Mouse (Mus musculus): ENCODE measurements around the gene Mbnl2. TPM values are rescaled to one million over a fixed set of nuclear protein-coding genes. Genes with fewer than 3 reads are reported as not detected.

Gene Mbnl2
- polyA plus RNA-seq, 1 experiment from 2014 or later: 44.1 TPM

GRCm38 (mm10) chr14:120256146-120256545 is 19.3 kb upstream of the Mbnl2 start:
- Histone ChIP-seq H3K27ac (ENCODE audit: low read depth, low read length) (no peak overlapping the region), H3K36me3 (ENCODE audit: control insufficient read depth, insufficient read depth, low read length) (no peaks in the 10 kb centered on the region; the same call in 1 of the 2 replicates), H3K27me3 (ENCODE audit: control insufficient read depth, insufficient read depth, low read length) (no peaks in the 10 kb centered on the region), H3K9me3 (ENCODE audit: control insufficient read depth, low read length) (no peaks in the 10 kb centered on the region), H3K4me3 (ENCODE audit: low read depth, low read length) (no peak overlapping the region), H3K4me1 (ENCODE audit: control insufficient read depth, insufficient read depth, low read length) (no peaks in the 10 kb centered on the region), H3K9ac (ENCODE audit: low read length) (no peak overlapping the region), H3K4me2 (ENCODE audit: low read depth) (no peak overlapping the region)
- ATAC-seq (ENCODE audit: insufficient read depth, low FRiP score, low TSS enrichment): no peak
- WGBS: 96% methylated on average over 2 of the region's 2 CpGs
- DNase-seq (ENCODE audit: low spot score): no peak

GRCm38 (mm10) chr14:120256623-120257384 is 18.7 kb upstream of the Mbnl2 start:
- 82% methylated on average over 15 of the region's 15 CpGs for WGBS
- Histone ChIP-seq H3K4me2 (ENCODE audit: low read depth) (no peak overlapping the region), H3K4me1 (ENCODE audit: control insufficient read depth, insufficient read depth, low read length) (no peaks in the 10 kb centered on the region), H3K36me3 (ENCODE audit: control insufficient read depth, insufficient read depth, low read length) (no peaks in the 10 kb centered on the region; the same call in 1 of the 2 replicates), H3K27me3 (ENCODE audit: control insufficient read depth, insufficient read depth, low read length) (no peaks in the 10 kb centered on the region), H3K4me3 (ENCODE audit: low read depth, low read length) (no peak overlapping the region), H3K9me3 (ENCODE audit: control insufficient read depth, low read length) (no peaks in the 10 kb centered on the region), H3K27ac (ENCODE audit: low read depth, low read length) (no peak overlapping the region), H3K9ac (ENCODE audit: low read length) (no peak overlapping the region)
- no peak for DNase-seq (ENCODE audit: low spot score)
- ATAC-seq (ENCODE audit: insufficient read depth, low FRiP score, low TSS enrichment): no peak

GRCm38 (mm10) chr14:120257483-120257882 is 18.0 kb upstream of the Mbnl2 start:
- Histone ChIP-seq H3K9me3 (ENCODE audit: control insufficient read depth, low read length) (no peaks in the 10 kb centered on the region), H3K4me3 (ENCODE audit: low read depth, low read length) (no peak overlapping the region), H3K4me2 (ENCODE audit: low read depth) (no peak overlapping the region), H3K27ac (ENCODE audit: low read depth, low read length) (no peak overlapping the region), H3K27me3 (ENCODE audit: control insufficient read depth, insufficient read depth, low read length) (no peaks in the 10 kb centered on the region), H3K36me3 (ENCODE audit: control insufficient read depth, insufficient read depth, low read length) (no peaks in the 10 kb centered on the region; the same call in 1 of the 2 replicates), H3K9ac (ENCODE audit: low read length) (no peak overlapping the region), H3K4me1 (ENCODE audit: control insufficient read depth, insufficient read depth, low read length) (no peaks in the 10 kb centered on the region)
- DNase-seq (ENCODE audit: low spot score) (no peak), ATAC-seq (ENCODE audit: insufficient read depth, low FRiP score, low TSS enrichment) (no peak)
- 78% methylated on average over 6 of the region's 6 CpGs for WGBS

- no peak overlapping the region for H3K27ac ChIP-seq (ENCODE audit: low read depth, low read length)
- H3K4me2 ChIP-seq (ENCODE audit: low read depth): no peak overlapping the region
- no peaks in the 10 kb centered on the region for H3K9me3 ChIP-seq (ENCODE audit: control insufficient read depth, low read length)
- DNase-seq (ENCODE audit: low spot score) (no peak), ATAC-seq (ENCODE audit: insufficient read depth, low FRiP score, low TSS enrichment) (no peak)
- H3K9ac ChIP-seq (ENCODE audit: low read length): no peak overlapping the region
- no peaks in the 10 kb centered on the region for H3K27me3 ChIP-seq (ENCODE audit: control insufficient read depth, insufficient read depth, low read length)
- no peaks in the 10 kb centered on the region for H3K4me1 ChIP-seq (ENCODE audit: control insufficient read depth, insufficient read depth, low read length)
- no peaks in the 10 kb centered on the region; the same call in 1 of the 2 replicates for H3K36me3 ChIP-seq (ENCODE audit: control insufficient read depth, insufficient read depth, low read length)
- no peak overlapping the region for H3K4me3 ChIP-seq (ENCODE audit: low read depth, low read length)
- WGBS: 82% methylated on average over 1 of the region's 1 CpGs
Observed at GRCm38 (mm10) chr14:120259426-120259825, 16.0 kb upstream of the Mbnl2 start.

GRCm38 (mm10) chr14:120261606-120262005 is 13.9 kb upstream of the Mbnl2 start:
- Histone ChIP-seq H3K4me2 (ENCODE audit: low read depth) (no peak overlapping the region), H3K9ac (ENCODE audit: low read length) (no peak overlapping the region), H3K9me3 (ENCODE audit: control insufficient read depth, low read length) (no peaks in the 10 kb centered on the region), H3K4me1 (ENCODE audit: control insufficient read depth, insufficient read depth, low read length) (no peaks in the 10 kb centered on the region), H3K4me3 (ENCODE audit: low read depth, low read length) (no peak overlapping the region), H3K27me3 (ENCODE audit: control insufficient read depth, insufficient read depth, low read length) (no peaks in the 10 kb centered on the region), H3K27ac (ENCODE audit: low read depth, low read length) (no peak overlapping the region), H3K36me3 (ENCODE audit: control insufficient read depth, insufficient read depth, low read length) (no peaks in the 10 kb centered on the region)
- WGBS: 91% methylated on average over 11 of the region's 11 CpGs
- no peak for ATAC-seq (ENCODE audit: insufficient read depth, low FRiP score, low TSS enrichment)
- DNase-seq (ENCODE audit: low spot score): no peak

GRCm38 (mm10) chr14:120262660-120263379 is 12.6 kb upstream of the Mbnl2 start:
- Histone ChIP-seq H3K36me3 (ENCODE audit: control insufficient read depth, insufficient read depth, low read length) (no peaks in the 10 kb centered on the region), H3K27ac (ENCODE audit: low read depth, low read length) (no peak overlapping the region), H3K9me3 (ENCODE audit: control insufficient read depth, low read length) (no peaks in the 10 kb centered on the region), H3K4me2 (ENCODE audit: low read depth) (no peak overlapping the region), H3K4me1 (ENCODE audit: control insufficient read depth, insufficient read depth, low read length) (no peaks in the 10 kb centered on the region), H3K9ac (ENCODE audit: low read length) (no peak overlapping the region), H3K4me3 (ENCODE audit: low read depth, low read length) (no peak overlapping the region), H3K27me3 (ENCODE audit: control insufficient read depth, insufficient read depth, low read length) (no peaks in the 10 kb centered on the region)
- 91% methylated on average over 14 of the region's 14 CpGs for WGBS
- no peak for ATAC-seq (ENCODE audit: insufficient read depth, low FRiP score, low TSS enrichment)
- no peak for DNase-seq (ENCODE audit: low spot score)

- Histone ChIP-seq H3K36me3 (ENCODE audit: control insufficient read depth, insufficient read depth, low read length) (no peaks in the 10 kb centered on the region), H3K27ac (ENCODE audit: low read depth, low read length) (no peak overlapping the region), H3K9me3 (ENCODE audit: control insufficient read depth, low read length) (no peaks in the 10 kb centered on the region), H3K4me2 (ENCODE audit: low read depth) (no peak overlapping the region), H3K4me3 (ENCODE audit: low read depth, low read length) (no peak overlapping the region), H3K4me1 (ENCODE audit: control insufficient read depth, insufficient read depth, low read length) (no peaks in the 10 kb centered on the region), H3K9ac (ENCODE audit: low read length) (no peak overlapping the region), H3K27me3 (ENCODE audit: control insufficient read depth, insufficient read depth, low read length) (no peaks in the 10 kb centered on the region)
- ATAC-seq (ENCODE audit: insufficient read depth, low FRiP score, low TSS enrichment) (no peak), DNase-seq (ENCODE audit: low spot score) (no peak)
- WGBS: 81% methylated on average over 11 of the region's 11 CpGs
Observed at GRCm38 (mm10) chr14:120263380-120264135, 11.9 kb upstream of the Mbnl2 start.

GRCm38 (mm10) chr14:120265886-120266285 is 9.6 kb upstream of the Mbnl2 start:
- Histone ChIP-seq H3K27me3 (ENCODE audit: control insufficient read depth, insufficient read depth, low read length) (no peaks in the 10 kb centered on the region), H3K4me3 (ENCODE audit: low read depth, low read length) (no peak overlapping the region), H3K9ac (ENCODE audit: low read length) (no peak overlapping the region), H3K4me2 (ENCODE audit: low read depth) (no peak overlapping the region), H3K27ac (ENCODE audit: low read depth, low read length) (no peak overlapping the region), H3K4me1 (ENCODE audit: control insufficient read depth, insufficient read depth, low read length) (no peaks in the 10 kb centered on the region), H3K36me3 (ENCODE audit: control insufficient read depth, insufficient read depth, low read length) (no peaks in the 10 kb centered on the region), H3K9me3 (ENCODE audit: control insufficient read depth, low read length) (no peaks in the 10 kb centered on the region)
- no peak for DNase-seq (ENCODE audit: low spot score)
- ATAC-seq (ENCODE audit: insufficient read depth, low FRiP score, low TSS enrichment): no peak

Data from neural tube, embryonic 11.5 days (tissue).